Mouse (Mus musculus) thymus, adult 2 months (tissue): ENCODE data around the gene Tspan9.

Experiments used
- CTCF ChIP-seq: fragments of 200-500 bp; IDR thresholded peaks from 2 replicates; pipeline ENCODE4 v1.5.1; 2012; ENCODE audit warnings: mild to moderate bottlenecking, control low read depth, low read length, moderate library complexity, borderline replicate concordance; ENCODE audit not compliant: control insufficient read depth, poor library complexity, insufficient read depth; ENCODE audit errors: extremely low read depth
- POLR2A ChIP-seq: fragments of 200-500 bp; IDR thresholded peaks from 2 replicates; pipeline ENCODE4 v1.6.1; 2012; ENCODE audit warnings: mild to moderate bottlenecking, low read length, control low read depth, moderate library complexity; ENCODE audit not compliant: control insufficient read depth, poor library complexity, insufficient read depth; ENCODE audit errors: extremely low read depth

DNA sequence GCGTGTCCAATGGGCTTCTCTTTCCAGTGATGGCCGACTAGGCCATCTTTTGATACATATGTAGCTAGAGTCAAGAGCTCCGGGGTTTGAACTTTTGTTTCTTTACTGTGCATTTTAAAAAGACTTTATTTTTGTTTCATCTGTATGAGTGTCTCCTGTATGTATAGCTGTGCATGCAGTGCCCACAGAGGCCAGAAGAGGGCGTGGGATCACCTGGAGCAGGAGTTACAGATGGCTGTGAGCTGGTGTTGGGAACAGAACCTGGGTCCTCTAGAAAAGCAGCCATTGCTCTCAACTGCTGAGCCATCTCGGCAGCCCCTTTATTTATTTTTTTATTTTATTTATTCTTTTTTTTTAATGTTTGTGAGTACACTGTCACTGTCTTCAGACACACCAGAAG, 146.5 kb downstream of the Tspan9 start:
- TF ChIP-seq POLR2A (no peak), CTCF (no peak)
